12 mouse cellular contexts compared by ENCODE assay signal in the genomic region with DNA sequence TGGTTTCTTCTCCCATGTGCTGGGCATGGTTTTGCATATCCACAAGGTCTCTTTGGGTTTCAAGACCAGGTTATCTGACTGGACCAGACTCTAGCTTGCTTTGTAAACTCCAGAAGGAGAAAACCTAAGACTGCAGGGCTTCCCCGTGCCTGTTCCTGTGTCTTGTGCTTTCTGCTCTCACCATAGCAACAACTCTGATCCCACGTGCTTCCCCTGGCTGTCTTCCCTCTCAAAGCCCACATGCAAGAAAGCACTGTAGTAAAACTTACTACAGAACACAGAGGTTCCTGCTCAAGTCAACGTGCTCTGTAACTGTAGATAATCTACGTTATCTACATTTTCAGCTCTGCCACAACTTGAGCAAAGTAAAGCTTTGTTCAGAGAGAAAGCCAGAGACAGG. TPM values are rescaled to one million over a fixed set of nuclear protein-coding genes. Genes with fewer than 3 reads are reported as not detected.
A peak's percentile ranks its signal among the peaks of the same experiment; 100 is the strongest.
DNase-seq lines count a peak whose midpoint lies in the region; ATAC-seq and TF ChIP-seq lines count a peak whose summit lies in the region.
"Had no signal": no experiment of that assay in that cellular context is flagged by ENCODE, and none has a peak within 500 bp of the region (broad histone marks: within the 10 kb centered on the region; RNA-seq: fewer than 3 reads in every experiment).

No protein-coding gene starts in this region.

- H3K4me3 ChIP-seq in limb, embryonic 14.5 days (replicated peaks; ENCODE audit: low read length): no peak overlapping the region
- H3K4me3 ChIP-seq in limb, embryonic 10.5 days: no peak overlapping the region
- H3K4me3 ChIP-seq in liver, embryonic 11.5 days (ENCODE audit: low read depth, low read length): no peak overlapping the region
- H3K4me3 ChIP-seq in midbrain, embryonic 10.5 days: no peak overlapping the region
- H3K4me3 ChIP-seq: heart, adult 2 months had no signal

- no peak for TF ChIP-seq POLR2A in limb, embryonic 14.5 days (IDR thresholded peaks at IDR 0.05; ENCODE audit: borderline replicate concordance, extremely low read depth, insufficient read depth, insufficient read length)

- ATAC-seq in limb, embryonic 14.5 days (ENCODE audit: low FRiP score, low read depth): 0 out of 2 replicates have a peak, but pooled peaks have one; percentile 32
- ATAC-seq in liver, embryonic 11.5 days (replicated peaks; ENCODE audit: low FRiP score): no peak
- ATAC-seq: hindbrain, postnatal 0 days; lung, postnatal 0 days had no signal

- H3K4me1 ChIP-seq in limb, embryonic 14.5 days (ENCODE audit: control insufficient read depth, insufficient read depth, low read length): peaks cover 7% of the 10 kb centered on the region; the same call in 1 of the 2 replicates
- H3K4me1 ChIP-seq in limb, embryonic 10.5 days: peaks cover 19% of the 10 kb centered on the region
- peaks cover 3% of the 10 kb centered on the region; the same call in 1 of the 2 replicates for H3K4me1 ChIP-seq in liver, embryonic 11.5 days (replicated peaks; ENCODE audit: control insufficient read depth, insufficient read depth, low read length)
- H3K4me1 ChIP-seq in midbrain, embryonic 10.5 days: peaks cover 13% of the 10 kb centered on the region

- DNase-seq in limb, embryonic 14.5 days (ENCODE audit: low spot score): peak; percentile 12
- DNase-seq in limb, embryonic 10.5 days (ENCODE audit: low spot score): no peak
- DNase-seq in frontal cortex, postnatal 14 days (ENCODE audit: low spot score in 2 of 2): peak; percentile 39 to 50
- DNase-seq in left cerebral cortex, postnatal 10 days (ENCODE audit: extremely low spot score in 1 of 2, low spot score in 2 of 2): peak; percentile 39 to 44
- DNase-seq in thymus, postnatal 14 days: peak; percentile 57
- no peak for DNase-seq in liver, embryonic 11.5 days (ENCODE audit: low spot score)
- no peak for DNase-seq in spleen, postnatal 14 days (ENCODE audit: low spot score in 2 of 2)
- DNase-seq in midbrain, embryonic 10.5 days (ENCODE audit: low spot score): no peak
- DNase-seq: cerebellum, adult 11-12 months; heart, adult 2 months had no signal

- no peaks in the 10 kb centered on the region for H3K9me3 ChIP-seq in limb, embryonic 14.5 days (ENCODE audit: control insufficient read depth, low read length)
- H3K9me3 ChIP-seq in limb, embryonic 10.5 days (replicated peaks): no peaks in the 10 kb centered on the region
- no peaks in the 10 kb centered on the region for H3K9me3 ChIP-seq in liver, embryonic 11.5 days (ENCODE audit: control insufficient read depth, low read length)
- H3K9me3 ChIP-seq in midbrain, embryonic 10.5 days (replicated peaks): no peaks in the 10 kb centered on the region

- H3K27ac ChIP-seq in limb, embryonic 14.5 days (replicated peaks; ENCODE audit: low read depth, low read length): no peak overlapping the region
- H3K27ac ChIP-seq in limb, embryonic 10.5 days: no peak overlapping the region
- H3K27ac ChIP-seq in liver, embryonic 11.5 days (ENCODE audit: low read depth, low read length): no peak overlapping the region
- H3K27ac ChIP-seq in midbrain, embryonic 10.5 days (replicated peaks): no peak overlapping the region
- H3K27ac ChIP-seq: heart, adult 2 months; hindbrain, postnatal 0 days had no signal

- intact Hi-C loops in left cerebral cortex, postnatal 10 days (cut with DNase I): no loop called here

- no peak overlapping the region for H3K9ac ChIP-seq in limb, embryonic 14.5 days (ENCODE audit: low read depth, low read length, severe bottlenecking)
- H3K9ac ChIP-seq in liver, embryonic 11.5 days (ENCODE audit: low read depth, low read length): no peak overlapping the region

- H3K36me3 ChIP-seq in limb, embryonic 14.5 days (ENCODE audit: control insufficient read depth, insufficient read depth, low read length): no peaks in the 10 kb centered on the region
- no peaks in the 10 kb centered on the region for H3K36me3 ChIP-seq in limb, embryonic 10.5 days
- no peaks in the 10 kb centered on the region for H3K36me3 ChIP-seq in liver, embryonic 11.5 days (ENCODE audit: control insufficient read depth, insufficient read depth, low read length)
- no peaks in the 10 kb centered on the region for H3K36me3 ChIP-seq in midbrain, embryonic 10.5 days

- WGBS in limb, embryonic 14.5 days: 55% methylated on average over 4 of the region's 4 CpGs
- 85% methylated on average over 4 of the region's 4 CpGs for WGBS in limb, embryonic 10.5 days
- 52% methylated on average over 4 of the region's 4 CpGs for WGBS in liver, embryonic 11.5 days
- 76% methylated on average over 4 of the region's 4 CpGs for WGBS in midbrain, embryonic 10.5 days

- no peaks in the 10 kb centered on the region for H3K27me3 ChIP-seq in limb, embryonic 14.5 days (ENCODE audit: control insufficient read depth, insufficient read depth, low read length)
- H3K27me3 ChIP-seq in limb, embryonic 10.5 days (ENCODE audit: low read depth, poor library complexity, severe bottlenecking): peaks cover 4% of the 10 kb centered on the region; the same call in 1 of the 2 replicates
- no peaks in the 10 kb centered on the region for H3K27me3 ChIP-seq in liver, embryonic 11.5 days (replicated peaks; ENCODE audit: control insufficient read depth, insufficient read depth, low read length)
- H3K27me3 ChIP-seq in midbrain, embryonic 10.5 days (ENCODE audit: low read depth, poor library complexity, severe bottlenecking): no peaks in the 10 kb centered on the region

- no peak overlapping the region for H3K4me2 ChIP-seq in limb, embryonic 14.5 days (replicated peaks; ENCODE audit: low read depth, low read length, severe bottlenecking)
- H3K4me2 ChIP-seq in liver, embryonic 11.5 days: no peak overlapping the region

RNA-seq across cellular contexts. Expression of a gene that starts 4.2 kb away (rescaled TPM):
- polyA plus RNA-seq in limb, embryonic 14.5 days (2012; rRNA removed): 1.6 and 2.2 TPM in 2 replicates
- 0.98 and 1.0 TPM in 2 replicates for polyA plus RNA-seq in limb, embryonic 14.5 days (2014; fragmentation: Nextera tagmentation; extraction: Ambion mirVana)
- polyA plus RNA-seq in limb, embryonic 10.5 days (2016; fragmentation: Nextera tagmentation; extraction: Ambion mirVana): 0.23 and 0.46 TPM in 2 replicates
- total RNA-seq in left cerebral cortex, postnatal 10 days (2021): 1 to 10 TPM; 5.6 to 5.8 TPM
- polyA plus RNA-seq in liver, embryonic 11.5 days (2014; fragmentation: Nextera tagmentation; extraction: Ambion mirVana): 0.11 and 0.40 TPM in 2 replicates
- polyA plus RNA-seq in midbrain, embryonic 10.5 days (2016; fragmentation: Nextera tagmentation; extraction: Ambion mirVana): 1.2 and 2.9 TPM in 2 replicates

Comparison
In these comparisons a context has a peak if more than half of its experiments do, and no peak if none do; other contexts are left out.
1. DNase-seq: peak in limb, embryonic 14.5 days (single experiment), frontal cortex, postnatal 14 days (2 of 2), left cerebral cortex, postnatal 10 days (2 of 2) and thymus, postnatal 14 days (single experiment); none in limb, embryonic 10.5 days (single experiment), liver, embryonic 11.5 days (single experiment), spleen, postnatal 14 days (0 of 2) and midbrain, embryonic 10.5 days (single experiment).